Mouse (Mus musculus) forebrain, postnatal 0 days (tissue): ENCODE measurements around the gene 1700030J22Rik. TPM values are rescaled to one million over a fixed set of nuclear protein-coding genes. Genes with fewer than 3 reads are reported as not detected.

Source experiments
- ATAC-seq: fragments of 200-750 bp; cut with Nextera tagmentation; 2 replicates; pipeline ENCODE4 v1.8.0; 2017; ENCODE audit warnings: mild to moderate bottlenecking, moderate library complexity
- DNase-seq: peaks from one replicate; pipeline ENCODE4 v3.0.0-alpha.2; 2015
- H3K27ac ChIP-seq: fragments of 300-500 bp; sonication (generic); 2 replicates; pipeline ENCODE4 v1.5.1; 2014; ENCODE audit warnings: low read depth, mild to moderate bottlenecking, antibody characterized with exemption, low read length, moderate library complexity, mixed read lengths
- H3K27me3 ChIP-seq: fragments of 300-500 bp; sonication (generic); 2 replicates; pipeline ENCODE4 v1.6.1; 2014; ENCODE audit warnings: mild to moderate bottlenecking, low read length, mixed read lengths; ENCODE audit not compliant: insufficient read depth
- H3K36me3 ChIP-seq: fragments of 300-500 bp; sonication (generic); 2 replicates; pipeline ENCODE4 v1.6.1; 2014; ENCODE audit warnings: mild to moderate bottlenecking, moderate library complexity; ENCODE audit not compliant: insufficient read depth
- H3K4me1 ChIP-seq: fragments of 300-500 bp; sonication (generic); 2 replicates; pipeline ENCODE4 v1.6.1; 2014; ENCODE audit warnings: antibody characterized with exemption; ENCODE audit not compliant: insufficient read depth
- H3K4me2 ChIP-seq: fragments of 300-500 bp; sonication (generic); 2 replicates; pipeline ENCODE4 v1.6.1; 2014; ENCODE audit warnings: low read depth, mild to moderate bottlenecking, moderate library complexity
- H3K4me3 ChIP-seq: fragments of 300-500 bp; sonication (generic); 2 replicates; pipeline ENCODE4 v1.5.1; 2014; ENCODE audit warnings: low read depth, low read length, mixed read lengths
- H3K9ac ChIP-seq: fragments of 300-500 bp; sonication (generic); 2 replicates; pipeline ENCODE4 v1.6.1; 2014; ENCODE audit warnings: mild to moderate bottlenecking
- H3K9me3 ChIP-seq: fragments of 300-500 bp; sonication (generic); 2 replicates; pipeline ENCODE4 v1.6.1; 2016; ENCODE audit warnings: low read length
- CTCF ChIP-seq: sonication (generic); IDR thresholded peaks from 2 replicates; pipeline ENCODE4 v1.5.1; 2016; ENCODE audit warnings: antibody characterized with exemption, control low read depth, low read depth
- WGBS: fragments of 180-500 bp; shearing (Covaris S2); extraction: QIAGEN DNeasy Blood & Tissue Kit; methylation state at CpG from one replicate; pipeline ENCODE4 v1.1.7; 2014; 5-methylcytosine and 5-hydroxymethylcytosine counted together
- polyA plus RNA-seq: library from polyadenylated mRNA; unstranded; fragments of >200 nt; fragmentation: Nextera tagmentation; extraction: Ambion mirVana; gene quantifications from 2 replicates; pipeline ENCODE4 v1.2.1, GENCODE M21; 2015
- total RNA-seq: library from RNA; depleted of rRNA; stranded (reverse); fragments of >200 nt; gene quantifications from 2 replicates; pipeline ENCODE4 v1.2.3, GENCODE M21; 2014; rRNA removed

Gene 1700030J22Rik
- total RNA-seq: 7.8 and 7.9 TPM in 2 replicates
- 4.3 and 6.5 TPM in 2 replicates for polyA plus RNA-seq

GRCm38 (mm10) chr8:116978631-116979256 lies at the start of gene 1700030J22Rik:
TSS of gene 1700030J22Rik (minus strand) at chr8:116978959.
- H3K4me2 ChIP-seq: peak within 1 kb of the TSS; percentile 74
- H3K27ac ChIP-seq: peak within 1 kb of the TSS; percentile 35; the same call in 1 of the 2 replicates
- H3K9ac ChIP-seq: peak within 1 kb of the TSS; percentile 50
- 0 out of 2 replicates have a peak, but pooled peaks cover 2% of the 10 kb centered on the region for H3K4me1 ChIP-seq
- DNase-seq (peak; percentile 99), ATAC-seq (peak; percentile 100)
- no peaks in the 10 kb centered on the region for H3K27me3 ChIP-seq
- H3K4me3 ChIP-seq: peak within 1 kb of the TSS; percentile 75
- H3K36me3 ChIP-seq: no peaks in the 10 kb centered on the region
- peak; percentile 49 for TF ChIP-seq CTCF
- H3K9me3 ChIP-seq: no peaks in the 10 kb centered on the region
- 1% methylated on average over 46 of the region's 46 CpGs for WGBS

GRCm38 (mm10) chr8:117027601-117028000 lies 48.8 kb upstream of the 1700030J22Rik start:
- H3K4me1 ChIP-seq: no peaks in the 10 kb centered on the region
- no peak overlapping the region for H3K4me2 ChIP-seq
- WGBS: 78% methylated on average over 5 of the region's 5 CpGs
- H3K4me3 ChIP-seq: no peak overlapping the region
- H3K9me3 ChIP-seq: no peaks in the 10 kb centered on the region
- H3K27me3 ChIP-seq: no peaks in the 10 kb centered on the region
- H3K9ac ChIP-seq: no peak overlapping the region
- H3K27ac ChIP-seq: no peak overlapping the region
- TF ChIP-seq CTCF: no peak
- DNase-seq (no peak), ATAC-seq (no peak)
- no peaks in the 10 kb centered on the region for H3K36me3 ChIP-seq

- no peak overlapping the region for H3K4me3 ChIP-seq
- ATAC-seq (no peak), DNase-seq (peak; percentile 1)
- H3K36me3 ChIP-seq: no peaks in the 10 kb centered on the region
- no peaks in the 10 kb centered on the region for H3K4me1 ChIP-seq
- H3K27me3 ChIP-seq: no peaks in the 10 kb centered on the region
- H3K27ac ChIP-seq: no peak overlapping the region
- no peaks in the 10 kb centered on the region for H3K9me3 ChIP-seq
- peak; percentile 30 for TF ChIP-seq CTCF
- no peak overlapping the region for H3K4me2 ChIP-seq
- H3K9ac ChIP-seq: no peak overlapping the region
- WGBS: 79% methylated on average over 1 of the region's 1 CpGs
These were observed 43.7 kb upstream of the 1700030J22Rik start for GRCm38 (mm10) chr8:117022297-117022993.

GRCm38 (mm10) chr8:117019323-117020275 lies 40.8 kb upstream of the 1700030J22Rik start:
- H3K4me1 ChIP-seq: no peaks in the 10 kb centered on the region
- H3K4me3 ChIP-seq: no peak overlapping the region
- H3K9me3 ChIP-seq: no peaks in the 10 kb centered on the region
- H3K27me3 ChIP-seq: no peaks in the 10 kb centered on the region
- DNase-seq (peak; percentile 91), ATAC-seq (peak; percentile 18; the same call in 1 of the 2 replicates)
- TF ChIP-seq CTCF: no peak
- no peak overlapping the region for H3K4me2 ChIP-seq
- WGBS: 74% methylated on average over 18 of the region's 18 CpGs
- H3K9ac ChIP-seq: no peak overlapping the region
- no peaks in the 10 kb centered on the region for H3K36me3 ChIP-seq
- peak overlapping the region; percentile 59; the same call in 1 of the 2 replicates for H3K27ac ChIP-seq

- 89% methylated on average over 4 of the region's 4 CpGs for WGBS
- no peak overlapping the region for H3K4me3 ChIP-seq
These were observed 39.1 kb upstream of the 1700030J22Rik start for GRCm38 (mm10) chr8:117017896-117018295.

GRCm38 (mm10) chr8:117017006-117017405 lies 38.2 kb upstream of the 1700030J22Rik start:
- no peaks in the 10 kb centered on the region for H3K9me3 ChIP-seq
- no peak overlapping the region for H3K4me3 ChIP-seq
- 33% methylated on average over 8 of the region's 8 CpGs for WGBS
- TF ChIP-seq CTCF: no peak
- no peak overlapping the region for H3K27ac ChIP-seq
- no peaks in the 10 kb centered on the region for H3K27me3 ChIP-seq
- H3K36me3 ChIP-seq: no peaks in the 10 kb centered on the region
- H3K9ac ChIP-seq: no peak overlapping the region
- no peak overlapping the region for H3K4me2 ChIP-seq
- H3K4me1 ChIP-seq: no peaks in the 10 kb centered on the region
- no peak for ATAC-seq
- DNase-seq: no peak

More at GRCm38 (mm10) chr8:117017896-117018295, 39.1 kb upstream of the 1700030J22Rik start:
- DNase-seq (no peak), ATAC-seq (no peak)
- H3K9me3 ChIP-seq: no peaks in the 10 kb centered on the region
- H3K4me1 ChIP-seq: no peaks in the 10 kb centered on the region
- no peak for TF ChIP-seq CTCF
- H3K27ac ChIP-seq: no peak overlapping the region
- H3K27me3 ChIP-seq: no peaks in the 10 kb centered on the region
- no peak overlapping the region for H3K4me2 ChIP-seq
- H3K36me3 ChIP-seq: no peaks in the 10 kb centered on the region
- no peak overlapping the region for H3K9ac ChIP-seq
